Mouse (Mus musculus) MEL (cell line): Measurements from ENCODE around the gene Rccd1.

Experiments
- CTCF ChIP-seq, 3 experiments: IDR thresholded peaks in 2 of 3; conservative IDR thresholded peaks in 1 of 3; 2 replicates each; pipeline ENCODE4 v1.5.1; 2011 to 2012; ENCODE audit warnings: low read length in 3 of 3, low read depth in 2 of 3, mild to moderate bottlenecking in 2 of 3, improper control_type of control experiment in 1 of 3, inconsistent platforms in 1 of 3, mixed read lengths in 1 of 3, moderate library complexity in 1 of 3; ENCODE audit not compliant: control insufficient read depth in 1 of 3, insufficient read depth in 1 of 3, poor library complexity in 1 of 3, severe bottlenecking in 1 of 3
- EP300 ChIP-seq, 2 experiments: IDR thresholded peaks; 2 replicates each; pipeline ENCODE4 v1.6.1; 2011; ENCODE audit warnings: improper control_type of control experiment in 2 of 2, low read length in 2 of 2, low read depth in 1 of 2, mild to moderate bottlenecking in 1 of 2
- GABPA ChIP-seq: IDR thresholded peaks from 2 replicates; pipeline ENCODE4 v1.6.1; 2012; ENCODE audit warnings: low read depth, mild to moderate bottlenecking, inconsistent platforms, low read length, improper control_type of control experiment, moderate library complexity
- JUND ChIP-seq: IDR thresholded peaks from 2 replicates; pipeline ENCODE4 v1.6.1; 2011; ENCODE audit warnings: low read depth, mild to moderate bottlenecking, improper control_type of control experiment, low read length
- MAZ ChIP-seq: IDR thresholded peaks from 2 replicates; pipeline ENCODE4 v1.6.1; 2012; ENCODE audit warnings: low read depth, mild to moderate bottlenecking, inconsistent platforms, low read length, improper control_type of control experiment
- SMC3 ChIP-seq: IDR thresholded peaks from 2 replicates; pipeline ENCODE4 v1.6.1; 2011; ENCODE audit warnings: low read depth, low read length, improper control_type of control experiment
- TCF12 ChIP-seq: IDR thresholded peaks from 2 replicates; pipeline ENCODE4 v1.6.1; 2014; ENCODE audit warnings: low read depth, mild to moderate bottlenecking, inconsistent platforms, low read length, improper control_type of control experiment, moderate library complexity
- ZMIZ1 ChIP-seq: IDR thresholded peaks from 2 replicates; pipeline ENCODE4 v1.6.1; 2012; ENCODE audit warnings: low read depth, mild to moderate bottlenecking, inconsistent platforms, low read length, improper control_type of control experiment, moderate library complexity

DNA sequence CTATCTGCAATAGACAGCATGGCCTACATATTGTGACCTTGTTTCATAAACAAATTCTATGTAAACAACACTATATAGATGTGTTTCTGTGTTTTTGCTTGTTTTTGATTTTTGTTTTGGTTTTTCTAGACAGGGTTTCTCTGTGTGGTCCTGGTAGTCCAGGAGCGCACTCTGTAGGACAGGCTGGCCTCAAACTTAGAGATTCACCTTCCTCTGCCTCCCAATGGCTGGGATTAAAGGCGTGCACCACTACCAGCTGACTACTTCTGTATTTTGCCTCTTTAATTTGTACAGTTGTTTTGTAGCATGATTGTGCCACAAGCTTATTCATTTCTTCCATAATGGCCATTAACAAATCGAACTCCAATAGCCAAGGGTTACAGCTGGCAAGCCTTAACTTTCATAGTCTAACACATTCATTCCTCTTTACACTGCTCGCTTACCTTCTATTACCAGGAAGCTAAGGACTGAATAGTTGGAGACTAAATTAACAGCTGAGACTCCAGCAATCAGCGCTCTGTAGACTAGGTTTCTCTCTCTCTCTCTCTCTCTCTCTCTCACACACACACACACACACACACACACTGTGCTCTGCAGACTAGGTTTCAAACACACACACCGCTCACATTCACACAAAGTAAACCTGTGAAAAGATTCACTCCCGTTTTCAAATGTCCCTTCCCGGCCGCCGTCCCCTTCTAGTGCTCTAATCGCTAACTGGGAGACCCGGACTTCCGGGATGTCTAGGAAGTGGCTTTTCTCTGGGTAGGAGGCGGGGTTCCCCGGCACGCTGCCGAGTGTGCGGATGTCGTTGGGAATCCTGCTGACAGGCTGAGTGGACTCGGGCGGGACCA, 55.1 kb downstream of the Rccd1 start, which contains the start of gene Vps33b:
- TF ChIP-seq MAZ (no peak), JUND (no peak), SMC3 (no peak), ZMIZ1 (peak; percentile 42; the same call in 1 of the 2 replicates), TCF12 (no peak), CTCF (IDR thresholded peaks at IDR 0.05 in 2 of 3, conservative IDR thresholded peaks at IDR 0.05 in 1 of 3; ENCODE audit: control insufficient read depth in 1 of 3, insufficient read depth in 1 of 3, low read depth in 2 of 3, low read length in 3 of 3, poor library complexity in 1 of 3, severe bottlenecking in 1 of 3) (no peak; a peak in 1 of 6 replicates), GABPA (no peak), EP300 (IDR thresholded peaks at IDR 0.05; ENCODE audit: low read depth in 1 of 2, low read length in 2 of 2) (peak in 1 of 2 experiments; percentile 42; a peak in 2 of 4 replicates)
